Mouse (Mus musculus) hindbrain, embryonic 15.5 days (tissue): ENCODE results near the gene Sipa1l1. TPM values are rescaled to one million over a fixed set of nuclear protein-coding genes. Genes with fewer than 3 reads are reported as not detected.

Source experiments
- ATAC-seq: fragments of 200-750 bp; cut with Nextera tagmentation; 2 replicates; pipeline ENCODE4 v1.8.0; 2017; ENCODE audit warnings: low read depth, moderate number of reproducible peaks, moderate TSS enrichment; ENCODE audit not compliant: low FRiP score
- H3K27ac ChIP-seq: fragments of 300-500 bp; sonication (generic); replicated peaks from 2 replicates; pipeline ENCODE4 v1.5.1; 2015; ENCODE audit warnings: mild to moderate bottlenecking, inconsistent platforms
- H3K27me3 ChIP-seq: fragments of 300-500 bp; sonication (generic); 2 replicates; pipeline ENCODE4 v1.6.1; 2015; ENCODE audit warnings: control low read depth, inconsistent platforms
- H3K36me3 ChIP-seq: fragments of 300-500 bp; sonication (generic); 2 replicates; pipeline ENCODE4 v1.6.1; 2015; ENCODE audit warnings: control low read depth, inconsistent platforms
- H3K4me1 ChIP-seq: fragments of 300-500 bp; sonication (generic); replicated peaks from 2 replicates; pipeline ENCODE4 v1.6.1; 2015; ENCODE audit warnings: control low read depth, inconsistent platforms
- H3K4me2 ChIP-seq: fragments of 300-500 bp; sonication (generic); 2 replicates; pipeline ENCODE4 v1.6.1; 2015; ENCODE audit warnings: moderate library complexity, mild to moderate bottlenecking, inconsistent platforms
- H3K4me3 ChIP-seq: fragments of 300-500 bp; sonication (generic); 2 replicates; pipeline ENCODE4 v1.5.1; 2015; ENCODE audit warnings: mild to moderate bottlenecking, inconsistent platforms
- H3K9ac ChIP-seq: fragments of 300-500 bp; sonication (generic); 2 replicates; pipeline ENCODE4 v1.6.1; 2015; ENCODE audit warnings: inconsistent platforms
- H3K9me3 ChIP-seq: fragments of 300-500 bp; sonication (generic); 2 replicates; pipeline ENCODE4 v1.6.1; 2016; ENCODE audit warnings: control low read depth, inconsistent platforms
- WGBS: fragments of 180-500 bp; shearing (Covaris S2); methylation state at CpG from one replicate; pipeline ENCODE4 v1.1.7; 2015; 5-methylcytosine and 5-hydroxymethylcytosine counted together
- polyA plus RNA-seq: library from polyadenylated mRNA; unstranded; fragments of >200 nt; fragmentation: Nextera tagmentation; extraction: Ambion mirVana; gene quantifications from 2 replicates; pipeline ENCODE4 v1.2.1, GENCODE M21; 2015

Sipa1l1 gene
- polyA plus RNA-seq, 1 experiment from 2014 or later, result 14.1 TPM

DNA sequence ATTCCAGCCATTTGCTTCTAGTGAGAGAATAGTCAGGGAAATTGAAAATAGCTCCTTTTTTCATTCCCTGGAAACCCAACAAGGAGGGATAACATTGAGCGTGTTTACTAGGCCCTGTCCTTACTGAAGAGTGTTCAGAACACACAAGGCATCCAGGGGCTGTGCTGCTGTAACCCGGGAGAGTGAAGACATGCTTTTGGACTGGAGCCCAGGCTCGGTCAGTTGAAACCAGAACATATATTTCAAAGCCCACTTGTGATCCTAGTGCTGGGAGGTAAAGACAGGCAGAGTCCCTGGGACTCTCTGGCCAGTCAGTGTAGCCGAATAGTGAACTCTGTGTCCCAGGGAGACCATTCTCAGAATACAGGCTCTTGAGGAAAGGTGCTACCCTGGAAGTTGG is 68.8 kb downstream of the Sipa1l1 start:
- H3K9ac ChIP-seq, result no peak overlapping the region
- H3K27me3 ChIP-seq, result no peaks in the 10 kb centered on the region
- ATAC-seq, result 0 out of 2 replicates have a peak, but pooled peaks have one; percentile 34
- H3K4me2 ChIP-seq, result no peak overlapping the region
- 0 out of 2 replicates have a peak, but pooled peaks cover 11% of the 10 kb centered on the region for H3K4me1 ChIP-seq
- no peaks in the 10 kb centered on the region for H3K9me3 ChIP-seq
- no peak overlapping the region for H3K4me3 ChIP-seq
- 52% methylated on average over 4 of the region's 4 CpGs for WGBS
- no peaks in the 10 kb centered on the region for H3K36me3 ChIP-seq
- no peak overlapping the region; the same call in 1 of the 2 replicates for H3K27ac ChIP-seq

DNA sequence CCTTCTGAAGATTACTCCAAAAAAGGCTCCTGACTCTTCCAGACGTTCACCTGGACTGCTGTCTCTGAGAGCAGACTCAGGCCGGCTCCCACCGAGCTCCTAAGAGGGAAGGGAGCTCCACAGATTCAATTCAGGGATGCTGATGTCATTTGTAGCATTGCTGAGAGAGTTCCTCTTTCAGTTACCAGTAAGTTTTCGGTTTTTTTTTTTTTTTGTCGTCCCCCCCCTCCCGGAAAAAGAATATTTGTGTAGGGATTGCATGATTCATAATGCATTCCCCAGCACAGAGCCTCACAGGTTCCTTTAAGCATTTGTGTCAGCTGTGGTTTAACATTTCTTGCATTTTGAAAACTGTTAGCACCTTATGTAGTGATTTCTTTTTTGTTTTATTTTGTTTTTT is 71.6 kb downstream of the Sipa1l1 start:
- H3K4me3 ChIP-seq, result no peak overlapping the region
- ATAC-seq, result no peak
- H3K4me1 ChIP-seq, result 0 out of 2 replicates have a peak, but pooled peaks cover 11% of the 10 kb centered on the region
- no peak overlapping the region for H3K27ac ChIP-seq
- no peaks in the 10 kb centered on the region for H3K36me3 ChIP-seq
- 87% methylated on average over 6 of the region's 6 CpGs for WGBS
- no peak overlapping the region for H3K9ac ChIP-seq
- no peak overlapping the region for H3K4me2 ChIP-seq
- no peaks in the 10 kb centered on the region for H3K9me3 ChIP-seq
- H3K27me3 ChIP-seq, result no peaks in the 10 kb centered on the region

DNA sequence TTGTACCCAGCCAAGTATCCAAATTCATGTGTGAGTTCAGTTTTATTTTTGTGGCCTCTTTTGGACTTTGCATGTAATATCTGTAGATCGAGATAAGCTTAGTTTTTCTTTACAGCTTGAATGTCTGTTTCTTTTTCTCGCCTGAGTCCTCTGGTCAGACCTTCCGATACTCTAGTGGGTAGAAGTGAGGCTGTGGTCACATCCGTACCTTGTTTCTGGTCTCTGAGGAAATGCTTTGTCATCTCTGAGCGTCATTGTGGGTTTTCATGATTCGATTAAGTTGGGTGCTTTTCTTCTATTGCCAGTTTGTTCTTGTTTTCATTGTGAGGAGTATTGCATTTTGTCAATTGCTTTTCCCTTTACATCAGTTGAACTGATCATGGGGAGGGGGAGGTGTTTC is 76.1 kb downstream of the Sipa1l1 start:
- H3K4me3 ChIP-seq, result no peak overlapping the region
- H3K4me2 ChIP-seq, result no peak overlapping the region
- H3K36me3 ChIP-seq, result no peaks in the 10 kb centered on the region
- H3K4me1 ChIP-seq, result no peaks in the 10 kb centered on the region
- no peak overlapping the region for H3K27ac ChIP-seq
- H3K9me3 ChIP-seq, result no peaks in the 10 kb centered on the region
- WGBS, result 90% methylated on average over 6 of the region's 6 CpGs
- ATAC-seq, result no peak
- H3K9ac ChIP-seq, result no peak overlapping the region
- H3K27me3 ChIP-seq, result no peaks in the 10 kb centered on the region

DNA sequence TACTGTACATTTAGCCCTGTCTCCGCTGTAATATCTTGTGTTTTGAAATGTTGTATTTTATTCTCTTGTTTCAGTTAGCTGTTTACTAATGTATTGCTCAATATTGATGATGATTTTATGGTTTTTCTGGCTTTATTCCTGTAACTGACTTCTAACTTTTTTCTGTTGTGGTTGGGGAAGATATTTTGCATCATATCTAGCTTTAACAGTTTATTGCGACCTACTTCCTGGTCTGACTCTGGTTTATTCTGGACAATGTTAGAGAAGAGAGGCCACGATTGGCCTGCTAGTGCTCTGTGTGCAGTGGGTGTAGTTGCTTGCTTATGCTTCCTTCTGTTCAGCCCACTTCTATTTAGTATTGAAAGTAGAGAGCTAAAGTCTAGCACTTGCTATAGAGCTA is 77.3 kb downstream of the Sipa1l1 start:
- no peaks in the 10 kb centered on the region for H3K36me3 ChIP-seq
- no peak for ATAC-seq
- no peak overlapping the region for H3K9ac ChIP-seq
- H3K4me1 ChIP-seq, result no peaks in the 10 kb centered on the region
- H3K4me2 ChIP-seq, result no peak overlapping the region
- WGBS, result 88% methylated on average over 3 of the region's 3 CpGs
- H3K27me3 ChIP-seq, result no peaks in the 10 kb centered on the region
- no peak overlapping the region for H3K4me3 ChIP-seq
- no peaks in the 10 kb centered on the region for H3K9me3 ChIP-seq
- H3K27ac ChIP-seq, result no peak overlapping the region

DNA sequence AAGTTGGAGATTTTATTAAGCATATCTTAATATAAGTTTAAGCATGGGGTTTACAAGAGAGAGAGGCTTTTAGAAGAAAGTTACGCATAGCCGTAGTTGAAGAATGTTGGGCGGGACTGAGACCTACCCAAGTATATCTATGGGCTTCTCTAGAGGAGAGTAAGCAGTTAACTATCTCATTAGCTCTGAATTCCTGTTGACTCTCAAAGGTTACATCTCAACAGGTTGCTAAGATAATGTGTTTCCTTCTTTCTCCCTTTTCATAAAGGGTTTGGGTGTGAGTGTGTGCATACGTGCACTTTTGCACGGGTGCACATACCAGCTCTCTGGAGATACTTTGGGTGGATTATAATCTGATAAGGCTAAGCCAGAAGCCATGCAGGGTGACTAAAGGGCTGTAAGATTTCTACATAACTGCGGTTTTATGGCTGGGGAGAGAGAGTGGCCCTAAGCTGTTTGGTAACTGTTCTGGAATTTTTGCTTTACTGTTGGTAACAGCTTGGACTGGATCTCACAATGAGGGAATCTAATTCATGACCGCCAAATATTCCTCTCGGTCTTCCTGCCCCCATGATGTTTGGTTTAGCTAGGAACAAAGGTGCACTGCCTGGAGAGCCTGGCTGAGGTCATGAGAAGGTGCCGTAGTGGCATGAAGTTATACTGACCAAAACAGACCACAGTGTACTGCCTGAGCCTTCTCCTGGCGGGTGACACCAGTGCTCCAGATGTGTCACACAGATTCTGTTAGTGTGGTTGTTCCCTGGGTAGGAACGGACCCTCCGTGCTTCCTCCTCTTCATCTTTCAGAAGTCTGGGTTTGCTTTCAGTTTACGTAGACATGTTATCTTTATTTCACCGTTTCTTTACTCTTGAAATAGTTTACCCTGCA is 78.5 kb downstream of the Sipa1l1 start:
- Histone ChIP-seq H3K9ac (no peak overlapping the region), H3K36me3 (no peaks in the 10 kb centered on the region), H3K9me3 (no peaks in the 10 kb centered on the region), H3K27ac (no peak overlapping the region), H3K4me3 (no peak overlapping the region), H3K4me1 (no peaks in the 10 kb centered on the region), H3K4me2 (no peak overlapping the region), H3K27me3 (no peaks in the 10 kb centered on the region)
- 96% methylated on average over 14 of the region's 14 CpGs for WGBS
- no peak for ATAC-seq

DNA sequence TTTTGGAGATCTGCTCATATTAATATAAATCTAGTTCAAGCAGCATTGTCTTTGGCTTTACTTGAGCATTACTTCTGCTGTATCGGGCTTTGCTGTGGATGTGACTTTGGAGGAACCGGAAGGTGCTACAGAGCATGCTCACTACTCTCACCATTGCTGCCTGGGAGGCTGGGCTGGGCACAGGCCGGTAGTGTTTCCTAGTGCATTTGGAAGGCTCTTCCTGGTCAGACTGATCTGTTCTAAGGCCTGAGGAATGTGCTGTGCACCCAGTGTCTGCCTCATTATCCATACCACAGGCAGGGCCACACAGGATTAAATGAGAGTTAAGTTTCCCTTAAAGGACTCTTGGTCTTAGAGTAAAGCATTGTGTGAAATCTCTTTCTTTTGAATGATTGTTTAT is 79.4 kb downstream of the Sipa1l1 start:
- H3K27ac ChIP-seq, result no peak overlapping the region
- H3K9ac ChIP-seq, result no peak overlapping the region
- 85% methylated on average over 3 of the region's 3 CpGs for WGBS
- no peaks in the 10 kb centered on the region for H3K36me3 ChIP-seq
- no peak for ATAC-seq
- H3K4me3 ChIP-seq, result no peak overlapping the region
- no peaks in the 10 kb centered on the region for H3K4me1 ChIP-seq
- H3K4me2 ChIP-seq, result no peak overlapping the region
- H3K9me3 ChIP-seq, result no peaks in the 10 kb centered on the region
- no peaks in the 10 kb centered on the region for H3K27me3 ChIP-seq

DNA sequence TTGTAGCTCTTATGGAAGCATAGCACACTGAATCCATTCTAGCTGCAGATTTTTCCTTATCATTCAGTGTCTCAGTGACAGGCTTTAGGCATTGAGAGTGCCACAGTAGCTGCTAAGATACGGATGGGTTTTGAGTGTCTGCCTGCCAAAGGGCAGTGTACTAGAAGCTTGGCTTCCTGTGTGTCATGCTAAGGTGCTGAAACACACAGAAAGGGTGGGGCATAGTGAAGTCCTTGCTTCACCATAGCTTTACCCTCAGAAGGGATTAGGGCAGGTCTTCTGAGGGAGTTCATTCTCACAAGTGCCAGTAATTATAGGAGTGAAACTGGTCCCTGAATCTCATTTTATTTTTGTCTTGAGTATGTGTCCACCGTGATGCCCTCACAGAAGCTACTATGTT is 82.2 kb downstream of the Sipa1l1 start:
- H3K4me1 ChIP-seq, result peaks cover 7% of the 10 kb centered on the region; the same call in 1 of the 2 replicates
- no peak overlapping the region for H3K27ac ChIP-seq
- H3K9me3 ChIP-seq, result no peaks in the 10 kb centered on the region
- no peak overlapping the region for H3K4me3 ChIP-seq
- H3K27me3 ChIP-seq, result no peaks in the 10 kb centered on the region
- 88% methylated on average over 2 of the region's 2 CpGs for WGBS
- ATAC-seq, result no peak
- H3K4me2 ChIP-seq, result no peak overlapping the region
- H3K9ac ChIP-seq, result no peak overlapping the region
- no peaks in the 10 kb centered on the region for H3K36me3 ChIP-seq

DNA sequence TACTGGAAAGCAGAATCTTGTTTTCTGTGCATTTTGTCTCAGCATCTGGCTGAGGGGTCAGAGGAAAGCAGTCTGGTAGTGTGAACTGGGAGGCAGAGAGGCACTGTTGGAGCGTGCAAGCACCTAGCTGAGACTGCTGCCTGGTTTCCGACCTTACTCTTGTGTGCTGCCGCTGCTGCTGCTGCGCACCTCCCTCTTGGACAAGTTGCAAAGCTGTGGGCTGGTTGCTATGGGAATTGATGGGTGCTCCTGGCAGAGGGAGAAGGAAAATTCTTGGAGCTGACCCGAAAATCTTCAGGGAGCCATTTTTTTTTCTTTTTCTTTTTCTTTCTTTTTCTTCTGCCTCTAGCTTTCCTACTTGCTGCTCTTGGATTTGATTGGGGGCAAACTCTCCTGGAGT is 85.0 kb downstream of the Sipa1l1 start:
- no peaks in the 10 kb centered on the region for H3K9me3 ChIP-seq
- no peak overlapping the region for H3K9ac ChIP-seq
- H3K36me3 ChIP-seq, result no peaks in the 10 kb centered on the region
- peaks cover 7% of the 10 kb centered on the region; the same call in 1 of the 2 replicates for H3K4me1 ChIP-seq
- H3K27me3 ChIP-seq, result no peaks in the 10 kb centered on the region
- 68% methylated on average over 5 of the region's 5 CpGs for WGBS
- no peak overlapping the region for H3K4me3 ChIP-seq
- no peak overlapping the region for H3K27ac ChIP-seq
- no peak for ATAC-seq
- H3K4me2 ChIP-seq, result no peak overlapping the region

DNA sequence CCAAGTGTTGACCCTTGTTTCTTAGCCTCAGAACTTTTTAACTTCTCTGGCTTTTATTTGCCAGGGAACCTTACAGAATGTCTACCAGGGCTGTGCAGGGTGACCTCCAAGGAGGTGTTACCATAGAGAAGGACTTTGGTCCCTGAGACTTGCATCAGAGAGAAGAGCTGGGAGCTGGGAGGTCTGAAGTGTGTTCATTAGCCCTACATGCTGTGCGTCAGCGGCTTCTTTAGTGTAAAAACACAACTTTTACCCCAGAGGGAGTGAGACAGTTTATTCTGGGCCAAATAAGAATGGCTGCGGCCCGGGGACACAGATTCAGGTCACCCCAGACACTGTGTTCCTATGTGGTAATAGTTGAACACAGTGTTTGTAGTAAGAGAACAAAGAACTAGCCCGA is 86.9 kb downstream of the Sipa1l1 start:
- H3K9me3 ChIP-seq, result no peaks in the 10 kb centered on the region
- no peak overlapping the region for H3K4me2 ChIP-seq
- no peaks in the 10 kb centered on the region for H3K36me3 ChIP-seq
- H3K27ac ChIP-seq, result no peak overlapping the region
- H3K4me3 ChIP-seq, result no peak overlapping the region
- H3K9ac ChIP-seq, result no peak overlapping the region
- 86% methylated on average over 5 of the region's 5 CpGs for WGBS
- H3K4me1 ChIP-seq, result peaks cover 7% of the 10 kb centered on the region; the same call in 1 of the 2 replicates
- ATAC-seq, result no peak
- H3K27me3 ChIP-seq, result no peaks in the 10 kb centered on the region

DNA sequence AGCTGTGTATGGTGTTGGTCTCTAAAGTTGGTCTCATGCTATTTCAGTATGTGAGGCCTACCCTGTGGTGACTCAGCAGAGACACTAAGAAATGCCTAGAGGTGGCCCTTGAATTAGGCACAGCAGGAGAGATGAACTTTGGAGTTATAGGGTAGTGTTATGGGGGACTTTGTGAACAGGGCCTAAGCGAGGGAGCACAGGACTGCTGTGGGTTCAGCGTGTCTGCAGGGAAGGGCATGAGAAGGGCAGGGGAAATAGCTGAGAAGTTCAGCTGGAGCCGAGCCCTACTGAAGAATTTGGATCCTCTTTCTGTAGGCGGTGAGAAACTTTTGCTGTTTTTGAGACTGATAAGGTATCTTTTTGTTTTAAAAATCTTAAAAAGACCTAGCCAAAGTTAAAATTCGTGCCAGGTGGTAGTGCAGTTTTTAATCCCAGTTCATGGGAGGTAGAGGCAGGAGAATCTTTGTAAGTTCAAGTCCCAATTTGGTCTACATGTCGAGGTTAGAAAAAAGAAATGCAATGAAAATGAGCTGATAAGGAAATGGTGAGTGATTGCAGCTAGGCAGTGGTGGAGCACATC is 87.9 kb downstream of the Sipa1l1 start:
- Histone ChIP-seq H3K27me3 (no peaks in the 10 kb centered on the region), H3K27ac (no peak overlapping the region), H3K4me3 (no peak overlapping the region), H3K36me3 (no peaks in the 10 kb centered on the region), H3K9ac (no peak overlapping the region), H3K4me1 (peaks cover 7% of the 10 kb centered on the region; the same call in 1 of the 2 replicates), H3K9me3 (no peaks in the 10 kb centered on the region), H3K4me2 (no peak overlapping the region)
- ATAC-seq, result no peak
- 92% methylated on average over 6 of the region's 6 CpGs for WGBS

DNA sequence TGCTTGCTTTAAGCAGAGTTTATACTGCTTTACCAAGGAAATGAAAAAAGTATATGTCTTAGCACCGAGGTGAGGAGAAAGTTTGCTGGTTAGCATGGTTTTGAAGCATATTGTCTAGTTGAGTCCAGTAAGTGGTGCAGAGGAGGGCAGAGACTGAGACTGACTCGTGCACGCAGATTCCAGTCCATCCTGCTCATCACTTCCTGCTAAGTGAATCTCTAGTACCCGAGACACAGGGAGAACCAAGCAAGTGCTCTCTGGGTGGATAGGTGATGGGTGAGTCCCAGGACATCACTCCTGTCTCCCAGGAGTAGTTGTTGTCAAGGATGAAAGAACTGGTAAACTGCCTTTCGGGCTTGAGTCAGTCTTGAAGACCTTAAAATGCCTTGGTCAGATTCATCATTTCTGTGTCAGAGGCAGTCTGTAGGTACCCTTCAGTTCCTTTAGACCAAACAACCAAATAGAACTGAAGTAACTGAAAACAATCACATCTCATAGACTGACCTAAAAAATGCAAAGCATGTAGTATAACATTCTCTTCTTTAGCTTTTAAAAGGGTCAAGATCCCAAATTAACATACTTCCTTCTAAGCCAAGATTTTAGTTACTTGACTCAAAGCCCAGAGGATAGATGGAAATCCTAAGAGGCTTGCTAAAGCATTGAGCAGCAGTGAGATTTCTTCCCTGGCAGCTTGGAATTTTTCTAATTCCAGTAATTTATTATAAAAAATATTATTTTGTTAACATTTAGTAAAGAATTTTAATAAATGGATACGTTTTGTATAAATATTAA is 89.1 kb downstream of the Sipa1l1 start:
- H3K36me3 ChIP-seq, result no peaks in the 10 kb centered on the region
- no peaks in the 10 kb centered on the region for H3K27me3 ChIP-seq
- H3K9me3 ChIP-seq, result no peaks in the 10 kb centered on the region
- no peak overlapping the region for H3K9ac ChIP-seq
- peaks cover 7% of the 10 kb centered on the region; the same call in 1 of the 2 replicates for H3K4me1 ChIP-seq
- no peak overlapping the region for H3K27ac ChIP-seq
- no peak overlapping the region for H3K4me3 ChIP-seq
- no peak for ATAC-seq
- WGBS, result 91% methylated on average over 6 of the region's 6 CpGs
- H3K4me2 ChIP-seq, result no peak overlapping the region

DNA sequence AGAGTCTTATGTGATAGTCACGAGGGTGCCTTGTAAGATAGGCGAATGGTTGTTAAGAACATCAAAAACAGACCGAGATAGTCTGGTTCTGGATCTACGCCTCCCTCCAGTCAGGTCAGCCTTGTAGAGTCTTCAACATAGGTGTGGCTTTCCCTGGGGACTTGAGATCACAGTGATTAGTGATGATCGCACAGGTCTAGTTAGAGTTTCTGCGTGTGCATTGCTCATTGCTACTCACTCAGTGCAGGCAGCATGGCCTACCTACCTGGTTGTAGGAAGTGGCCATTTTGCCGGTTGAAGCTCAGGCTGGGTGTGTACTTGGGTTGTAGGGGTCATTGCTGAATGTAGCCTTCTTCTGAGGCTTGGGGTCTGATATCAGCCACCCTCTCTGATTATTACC is 94.3 kb downstream of the Sipa1l1 start:
- 92% methylated on average over 7 of the region's 7 CpGs for WGBS

More for the DNA sequence above, 94.3 kb downstream of the Sipa1l1 start:
- H3K9me3 ChIP-seq, result no peaks in the 10 kb centered on the region
- no peak overlapping the region for H3K4me2 ChIP-seq
- H3K4me1 ChIP-seq, result no peaks in the 10 kb centered on the region
- H3K27me3 ChIP-seq, result no peaks in the 10 kb centered on the region
- H3K4me3 ChIP-seq, result no peak overlapping the region
- no peaks in the 10 kb centered on the region for H3K36me3 ChIP-seq
- no peak overlapping the region for H3K9ac ChIP-seq
- no peak overlapping the region for H3K27ac ChIP-seq
- ATAC-seq, result no peak
